Mouse (Mus musculus) CH12.LX (cell line): Measurements from ENCODE around the gene Coasy. TPM values are rescaled to one million over a fixed set of nuclear protein-coding genes. Genes with fewer than 3 reads are reported as not detected.

Experiments used
- DNase-seq: peaks from one replicate; pipeline ENCODE4 v3.0.0-alpha.2; 2013; ENCODE audit errors: extremely low read depth
- H3K27ac ChIP-seq: 2 replicates; pipeline ENCODE4 v1.5.1; 2012; ENCODE audit warnings: low read depth, mild to moderate bottlenecking, control low read depth, moderate library complexity; ENCODE audit not compliant: insufficient read depth
- H3K27me3 ChIP-seq: replicated peaks from 2 replicates; pipeline ENCODE3; 2012; ENCODE audit warnings: inconsistent platforms
- H3K36me3 ChIP-seq, 2 experiments: replicated peaks in 1 of 2; 2 replicates each; pipeline versions ENCODE3 to v1.6.1; 2012; ENCODE audit warnings: inconsistent platforms in 1 of 2, low read length in 1 of 2, mild to moderate bottlenecking in 1 of 2, mixed read lengths in 1 of 2, moderate library complexity in 1 of 2; ENCODE audit not compliant: control insufficient read depth in 1 of 2, insufficient read depth in 1 of 2
- H3K4me1 ChIP-seq, 2 experiments: 2 replicates each; pipeline ENCODE4 v1.6.1; 2012; ENCODE audit warnings: inconsistent platforms in 1 of 2, moderate library complexity in 1 of 2; ENCODE audit not compliant: insufficient read depth in 2 of 2, control insufficient read depth in 1 of 2
- H3K4me2 ChIP-seq: 2 replicates; pipeline ENCODE4 v1.6.1; 2012; ENCODE audit warnings: low read depth, mild to moderate bottlenecking, control low read depth; ENCODE audit not compliant: poor library complexity, insufficient read depth, severe bottlenecking
- H3K4me3 ChIP-seq, 3 experiments: fragments of 150-350 bp in 1 of 3; sonication (generic) in 1 of 3; replicated peaks in 1 of 3; 2 replicates each; pipeline versions ENCODE3 to v1.5.1; 2011 to 2012; ENCODE audit warnings: low read depth in 2 of 3, low read length in 2 of 3, mild to moderate bottlenecking in 2 of 3, moderate library complexity in 2 of 3, control low read depth in 1 of 3, improper control_type of control experiment in 1 of 3, inconsistent platforms in 1 of 3, mixed read lengths in 1 of 3; ENCODE audit not compliant: poor library complexity in 1 of 3
- H3K79me2 ChIP-seq: replicated peaks from 2 replicates; pipeline ENCODE4 v1.6.1; 2012; ENCODE audit warnings: mild to moderate bottlenecking, moderate library complexity; ENCODE audit not compliant: control insufficient read depth, poor library complexity, insufficient read depth, severe bottlenecking; ENCODE audit errors: extremely low read depth
- H3K9ac ChIP-seq: 2 replicates; pipeline ENCODE4 v1.6.1; 2012; ENCODE audit warnings: low read depth, mild to moderate bottlenecking, control low read depth, moderate library complexity; ENCODE audit not compliant: insufficient read depth
- H3K9me3 ChIP-seq: replicated peaks from 2 replicates; pipeline ENCODE3; 2012; ENCODE audit warnings: low read length, inconsistent platforms, mixed read lengths
- BHLHE40 ChIP-seq: IDR thresholded peaks from 2 replicates; pipeline ENCODE4 v1.6.1; 2011; ENCODE audit warnings: mild to moderate bottlenecking, low read depth, low read length, improper control_type of control experiment
- CHD1 ChIP-seq: IDR thresholded peaks from 2 replicates; pipeline ENCODE4 v1.6.1; 2012; ENCODE audit warnings: low read depth, low read length, improper control_type of control experiment, inconsistent platforms
- CHD2 ChIP-seq: IDR thresholded peaks from 2 replicates; pipeline ENCODE4 v1.6.1; 2011; ENCODE audit warnings: low read length, improper control_type of control experiment
- CTCF ChIP-seq, 2 experiments: IDR thresholded peaks in 1 of 2; conservative IDR thresholded peaks in 1 of 2; 2 replicates each; pipeline ENCODE4 v1.5.1; 2011 to 2012; ENCODE audit warnings: low read depth in 2 of 2, low read length in 2 of 2, improper control_type of control experiment in 1 of 2, inconsistent platforms in 1 of 2, mild to moderate bottlenecking in 1 of 2, moderate library complexity in 1 of 2
- E2F4 ChIP-seq: IDR thresholded peaks from 2 replicates; pipeline ENCODE4 v1.6.1; 2011; ENCODE audit warnings: low read depth, low read length, improper control_type of control experiment; ENCODE audit not compliant: insufficient replicate concordance
- ELF1 ChIP-seq: IDR thresholded peaks from 2 replicates; pipeline ENCODE4 v1.6.1; 2014; ENCODE audit warnings: low read depth, mild to moderate bottlenecking, inconsistent platforms, low read length, improper control_type of control experiment
- EP300 ChIP-seq: IDR thresholded peaks from 2 replicates; pipeline ENCODE4 v1.6.1; 2011; ENCODE audit warnings: low read length, improper control_type of control experiment
- ETS1 ChIP-seq: conservative IDR thresholded peaks from 2 replicates; pipeline ENCODE4 v1.6.1; 2012; ENCODE audit warnings: low read depth, mild to moderate bottlenecking, inconsistent platforms, low read length, improper control_type of control experiment, moderate library complexity
- GABPA ChIP-seq: IDR thresholded peaks from 2 replicates; pipeline ENCODE4 v1.6.1; 2012; ENCODE audit warnings: low read depth, low read length, improper control_type of control experiment, inconsistent platforms; ENCODE audit not compliant: insufficient replicate concordance
- HCFC1 ChIP-seq: IDR thresholded peaks from 2 replicates; pipeline ENCODE4 v1.6.1; 2012; ENCODE audit warnings: low read depth, mild to moderate bottlenecking, inconsistent platforms, low read length, improper control_type of control experiment
- IRF4 ChIP-seq: IDR thresholded peaks from 2 replicates; pipeline ENCODE4 v1.6.1; 2014; ENCODE audit warnings: low read depth, mild to moderate bottlenecking, inconsistent platforms, low read length, improper control_type of control experiment
- JUN ChIP-seq: IDR thresholded peaks from 2 replicates; pipeline ENCODE4 v1.6.1; 2011; ENCODE audit warnings: low read depth, mild to moderate bottlenecking, low read length, improper control_type of control experiment, moderate library complexity; ENCODE audit not compliant: insufficient read depth
- JUND ChIP-seq: conservative IDR thresholded peaks from 2 replicates; pipeline ENCODE4 v1.6.1; 2011; ENCODE audit warnings: low read depth, low read length, improper control_type of control experiment
- KAT2A ChIP-seq: IDR thresholded peaks from 2 replicates; pipeline ENCODE4 v1.6.1; 2012; ENCODE audit warnings: low read length, improper control_type of control experiment, inconsistent platforms; ENCODE audit not compliant: insufficient replicate concordance
- MAFK ChIP-seq: IDR thresholded peaks from 2 replicates; pipeline ENCODE4 v1.6.1; 2011; ENCODE audit warnings: low read length, improper control_type of control experiment; ENCODE audit not compliant: insufficient replicate concordance
- MAX ChIP-seq: IDR thresholded peaks from 2 replicates; pipeline ENCODE4 v1.6.1; 2011; ENCODE audit warnings: low read length, improper control_type of control experiment
- MAZ ChIP-seq: IDR thresholded peaks from 2 replicates; pipeline ENCODE4 v1.6.1; 2012; ENCODE audit warnings: low read depth, mild to moderate bottlenecking, inconsistent platforms, low read length, improper control_type of control experiment, moderate library complexity
- MEF2A ChIP-seq: IDR thresholded peaks from 2 replicates; pipeline ENCODE4 v1.6.1; 2014; ENCODE audit warnings: low read depth, mild to moderate bottlenecking, inconsistent platforms, low read length, improper control_type of control experiment, borderline replicate concordance
- MXI1 ChIP-seq: IDR thresholded peaks from 2 replicates; pipeline ENCODE4 v1.6.1; 2011; ENCODE audit warnings: mild to moderate bottlenecking, low read depth, low read length, improper control_type of control experiment
- MYC ChIP-seq: IDR thresholded peaks from 2 replicates; pipeline ENCODE4 v1.6.1; 2011; ENCODE audit warnings: low read depth, mild to moderate bottlenecking, improper control_type of control experiment, low read length
- NELFE ChIP-seq: IDR thresholded peaks from 2 replicates; pipeline ENCODE4 v1.6.1; 2011; ENCODE audit warnings: low read depth, low read length, improper control_type of control experiment
- NRF1 ChIP-seq: IDR thresholded peaks from 2 replicates; pipeline ENCODE4 v1.6.1; 2014; ENCODE audit warnings: low read depth, mild to moderate bottlenecking, inconsistent platforms, low read length, improper control_type of control experiment, moderate library complexity
- PAX5 ChIP-seq: IDR thresholded peaks from 2 replicates; pipeline ENCODE4 v1.6.1; 2012; ENCODE audit warnings: low read length, inconsistent platforms, mixed read lengths
- POLR2A ChIP-seq: IDR thresholded peaks from 2 replicates; pipeline ENCODE4 v1.6.1; 2011; ENCODE audit warnings: low read depth, mild to moderate bottlenecking, improper control_type of control experiment, low read length
- POLR2AphosphoS2 ChIP-seq: IDR thresholded peaks from 2 replicates; pipeline ENCODE4 v1.6.1; 2011; ENCODE audit warnings: low read depth, low read length, improper control_type of control experiment
- RAD21 ChIP-seq: IDR thresholded peaks from 2 replicates; pipeline ENCODE4 v1.6.1; 2011; ENCODE audit warnings: low read depth, mild to moderate bottlenecking, low read length, improper control_type of control experiment, moderate library complexity
- RCOR1 ChIP-seq: conservative IDR thresholded peaks from 2 replicates; pipeline ENCODE4 v1.6.1; 2012; ENCODE audit warnings: low read depth, mild to moderate bottlenecking, inconsistent platforms, low read length, improper control_type of control experiment
- SIN3A ChIP-seq: IDR thresholded peaks from 2 replicates; pipeline ENCODE4 v1.6.1; 2012; ENCODE audit warnings: low read length, improper control_type of control experiment, inconsistent platforms
- SMC3 ChIP-seq: IDR thresholded peaks from 2 replicates; pipeline ENCODE4 v1.6.1; 2011; ENCODE audit warnings: low read depth, low read length, improper control_type of control experiment
- TBP ChIP-seq: conservative IDR thresholded peaks from 2 replicates; pipeline ENCODE4 v1.6.1; 2011; ENCODE audit warnings: low read depth, low read length, improper control_type of control experiment
- TCF12 ChIP-seq: IDR thresholded peaks from 2 replicates; pipeline ENCODE4 v1.6.1; 2014; ENCODE audit warnings: low read depth, mild to moderate bottlenecking, inconsistent platforms, low read length, improper control_type of control experiment
- UBTF ChIP-seq: IDR thresholded peaks from 2 replicates; pipeline ENCODE4 v1.6.1; 2012; ENCODE audit warnings: low read depth, mild to moderate bottlenecking, inconsistent platforms, low read length, improper control_type of control experiment, moderate library complexity
- USF1 ChIP-seq: IDR thresholded peaks from 2 replicates; pipeline ENCODE4 v1.6.1; 2014; ENCODE audit warnings: low read depth, mild to moderate bottlenecking, inconsistent platforms, low read length, improper control_type of control experiment
- USF2 ChIP-seq: conservative IDR thresholded peaks from 2 replicates; pipeline ENCODE4 v1.6.1; 2011; ENCODE audit warnings: low read depth, low read length, improper control_type of control experiment
- ZC3H11A ChIP-seq: IDR thresholded peaks from 2 replicates; pipeline ENCODE4 v1.6.1; 2012; ENCODE audit warnings: low read depth, mild to moderate bottlenecking, inconsistent platforms, low read length, improper control_type of control experiment
- ZKSCAN1 ChIP-seq: IDR thresholded peaks from 2 replicates; pipeline ENCODE4 v1.6.1; 2012; ENCODE audit warnings: low read depth, inconsistent platforms, low read length, improper control_type of control experiment, borderline replicate concordance
- ZMIZ1 ChIP-seq: IDR thresholded peaks from 2 replicates; pipeline ENCODE4 v1.6.1; 2012; ENCODE audit warnings: low read depth, mild to moderate bottlenecking, inconsistent platforms, low read length, improper control_type of control experiment
- ZNF384 ChIP-seq: IDR thresholded peaks from 2 replicates; pipeline ENCODE4 v1.6.1; 2012; ENCODE audit warnings: low read depth, low read length, improper control_type of control experiment, inconsistent platforms
- dilution Hi-C: fragments of 300-500 bp; cut with MboI; formaldehyde crosslinking; loops from 2 replicates; pipeline ENCODE4 v1.14.3; 2020; ENCODE audit warnings: low sequenced_read_pairs; ENCODE audit not compliant: extremely low pct_unique_long_range_greater_than_20kb, extremely low pct_ligation_motif_present
- in situ Hi-C: fragments of 300-500 bp; cut with MboI; formaldehyde crosslinking; loops from 3 replicates; pipeline ENCODE4 v1.14.3; 2019; ENCODE audit warnings: low sequenced_read_pairs, low pct_ligation_motif_present, low pct_unique_long_range_greater_than_20kb, mixed read lengths
- polyA plus RNA-seq: library from polyadenylated mRNA; unstranded; fragments of >175 nt; gene quantifications from 2 replicates; pipeline ENCODE4 v1.2.1, GENCODE M21; 2012; ENCODE audit warnings: low read depth; ENCODE audit not compliant: insufficient read length
- total RNA-seq, 2 experiments: library from RNA; depleted of rRNA; stranded (reverse); fragments of 300-350 nt in 1 of 2; fragments of >200 nt in 1 of 2; gene quantifications; 2 replicates each; pipeline ENCODE4 v1.2.3; 2012 to 2014

Coasy gene
- total and polyA plus RNA-seq, 3 experiments = 60.4 to 78.9 (median 63.4) TPM

DNA sequence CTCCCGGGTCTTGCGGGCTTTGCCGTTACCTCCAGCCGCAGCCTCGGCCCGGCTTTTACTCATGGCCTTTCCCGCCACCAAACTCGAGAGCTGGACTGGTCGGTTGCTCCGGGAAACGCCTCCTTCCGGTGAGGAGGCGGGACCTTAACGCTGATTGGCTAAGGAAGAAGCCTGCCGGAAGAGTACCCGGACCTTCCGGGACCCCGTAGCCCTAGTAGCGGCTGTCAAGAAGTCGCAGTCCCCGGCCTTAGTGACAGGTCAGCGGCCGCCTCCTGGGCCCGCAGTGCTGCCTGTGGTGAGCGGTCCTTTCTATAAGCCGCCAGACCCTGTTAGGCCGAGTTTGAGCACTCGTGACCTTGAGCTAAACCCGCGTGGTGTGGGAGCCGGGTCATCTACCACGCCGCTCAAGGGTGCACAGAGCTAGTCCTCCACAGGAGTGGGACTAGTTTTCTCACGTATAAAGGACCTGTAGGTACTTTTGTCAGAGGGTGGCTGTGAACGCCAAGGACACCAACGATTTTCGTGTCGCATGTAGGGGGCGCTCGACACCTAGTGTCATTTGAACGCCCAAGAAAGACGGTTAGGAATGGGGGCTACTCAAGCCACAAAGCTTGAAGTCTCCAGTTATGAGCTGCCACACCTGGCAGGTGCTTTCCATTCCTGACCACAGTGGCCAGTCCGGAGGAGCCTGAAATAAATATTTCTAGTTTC is 13.1 kb downstream of the Coasy start, which contains the start of gene Psmc3ip:
Gene Psmc3ip, minus strand, starts transcription at position 123 of the 711 bp plus-strand sequence.
- peak; percentile 99 for DNase-seq
- peak within 1 kb of the TSS; percentile 93 for H3K9ac ChIP-seq
- dilution Hi-C loops (no loop called here), in situ Hi-C loops (no loop called here)
- H3K36me3 ChIP-seq = peaks cover 67 to 75% of the 10 kb centered on the region in 2 experiments
- no peaks in the 10 kb centered on the region for H3K9me3 ChIP-seq
- peak; percentile 41; the same call in 1 of the 2 replicates for TF ChIP-seq NRF1
- peak; percentile 87 for TF ChIP-seq HCFC1
- TF ChIP-seq CHD1 = no peak; the same call in 1 of the 2 replicates
- peak; percentile 19; the same call in 1 of the 2 replicates for TF ChIP-seq ZKSCAN1
- TF ChIP-seq BHLHE40 = peak; percentile 83
- peak; percentile 90 for TF ChIP-seq CHD2
- TF ChIP-seq ETS1 = peak; percentile 81
- TF ChIP-seq SMC3 = peak; percentile 86
- TF ChIP-seq NELFE = peak; percentile 85
- peak; percentile 96 for TF ChIP-seq IRF4
- TF ChIP-seq POLR2AphosphoS2 = peak; percentile 99
- TF ChIP-seq KAT2A = peak; percentile 92; the same call in 1 of the 2 replicates
- TF ChIP-seq MEF2A = peak; percentile 98
- TF ChIP-seq GABPA = no peak; the same call in 1 of the 2 replicates
- peak; percentile 80 to 96 for TF ChIP-seq CTCF (conservative IDR thresholded peaks at IDR 0.05 in 1 of 2, IDR thresholded peaks at IDR 0.05 in 1 of 2; ENCODE audit: low read depth in 2 of 2, low read length in 2 of 2)
- peak; percentile 89 for TF ChIP-seq ZMIZ1
- TF ChIP-seq MXI1 = peak; percentile 97
- peak; percentile 84 for TF ChIP-seq RAD21
- TF ChIP-seq ZNF384 = peak; percentile 43; the same call in 1 of the 2 replicates
- peak; percentile 82 for TF ChIP-seq TBP
- peak; percentile 90 for TF ChIP-seq POLR2A
- TF ChIP-seq PAX5 = no peak
- TF ChIP-seq MAFK = peak; percentile 84
- TF ChIP-seq EP300 = peak; percentile 99
- 0 out of 2 replicates have a peak, but pooled peaks have one; percentile 74 for TF ChIP-seq MYC
- TF ChIP-seq TCF12 = peak; percentile 100
- peak; percentile 93 for TF ChIP-seq MAX
- TF ChIP-seq ZC3H11A = no peak; the same call in 1 of the 2 replicates
- peak; percentile 97 for TF ChIP-seq ELF1
- peak; percentile 87 for TF ChIP-seq MAZ
- TF ChIP-seq RCOR1 = peak; percentile 90
- peak; percentile 74; the same call in 1 of the 2 replicates for TF ChIP-seq JUND
- peak; percentile 98 for TF ChIP-seq E2F4
- TF ChIP-seq UBTF = 0 out of 2 replicates have a peak, but pooled peaks have one; percentile 40
- no peak for TF ChIP-seq USF2
- TF ChIP-seq JUN = peak; percentile 49
- TF ChIP-seq SIN3A = peak; percentile 98
- 0 out of 2 replicates have a peak, but pooled peaks have one; percentile 1 for TF ChIP-seq USF1
- H3K4me3 ChIP-seq = peak within 1 kb of the TSS; percentile 68 to 88 (median 80)
- peaks cover 13 to 52% of the 10 kb centered on the region in 2 experiments for H3K4me1 ChIP-seq
- H3K79me2 ChIP-seq = peaks cover 23% of the 10 kb centered on the region
- peak within 1 kb of the TSS; percentile 97 for H3K27ac ChIP-seq
- no peaks in the 10 kb centered on the region for H3K27me3 ChIP-seq
- peak within 1 kb of the TSS; percentile 92 for H3K4me2 ChIP-seq
